Mouse (Mus musculus): ENCODE measurements around the gene Arhgef28.

- TF ChIP-seq GATA2 (IDR thresholded peaks at IDR 0.05; ENCODE audit: borderline replicate concordance, low read depth, low read length) (no peak), CTCF (IDR thresholded peaks at IDR 0.05; ENCODE audit: low read depth, low read length) (no peak)
Measured at GRCm38 (mm10) chr13:97918117-97918900, 287.9 kb downstream of the Arhgef28 start.
